Mouse (Mus musculus) induced T-regulatory cell, adult 2 months (primary cell): ENCODE data around the gene Kif14.
"Not testable (repeated sequence)": the region's sequence is repeated elsewhere in the genome, so short reads cannot be mapped to it uniquely, and the experiment has no call there.

Experiments used
- DNase-seq: peaks from one replicate; pipeline ENCODE4 v3.0.0-alpha.2; 2012; ENCODE audit warnings: low read depth

The Kif14 gene

GRCm38 (mm10) chr1:136556643-136557042 lies 90.5 kb downstream of the Kif14 start:
- not testable (repeated sequence) for DNase-seq

- DNase-seq: no peak
Observed at GRCm38 (mm10) chr1:136557436-136557835, 91.3 kb downstream of the Kif14 start.

DNA sequence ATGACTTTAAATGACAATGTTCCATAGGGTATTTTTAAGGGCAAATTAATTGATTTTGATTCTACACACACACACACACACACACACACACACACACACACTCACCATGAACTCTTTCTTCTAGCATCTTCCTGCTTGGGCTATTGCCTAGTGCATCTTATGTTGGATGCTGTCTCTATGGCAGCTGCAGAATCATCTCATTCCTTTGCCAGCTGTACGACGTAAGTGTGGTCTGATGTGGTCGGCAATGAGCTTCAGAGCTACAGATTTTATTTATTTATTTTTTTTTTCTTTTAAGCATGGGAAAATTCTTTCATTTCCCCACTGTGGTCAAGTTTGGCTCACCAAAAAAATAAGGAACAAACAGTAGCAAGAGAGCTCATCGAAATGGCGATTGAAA lies 92.6 kb downstream of the Kif14 start:
- no peak for DNase-seq

DNA sequence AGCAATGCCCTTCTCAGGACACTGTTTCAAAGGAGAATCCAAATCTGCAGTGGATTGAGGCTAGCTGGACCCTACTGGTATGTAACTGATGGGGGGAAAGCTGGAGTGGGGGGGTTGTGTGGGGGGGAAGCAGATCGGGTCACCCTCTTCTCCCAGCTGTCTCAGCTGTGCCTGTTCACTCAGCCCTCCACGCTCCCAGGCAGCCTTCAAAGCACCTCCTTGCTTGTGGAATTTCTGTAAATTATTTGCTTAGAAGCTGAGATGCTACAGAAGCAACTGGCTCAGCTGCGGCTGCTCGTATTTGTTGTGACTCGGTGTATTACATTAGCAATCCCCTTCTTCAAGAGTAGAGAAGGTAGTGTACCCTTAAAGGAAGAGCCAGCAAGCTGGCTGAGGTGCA lies 93.1 kb downstream of the Kif14 start:
- no peak for DNase-seq

- no peak for DNase-seq
Observed at GRCm38 (mm10) chr1:136559774-136560173, 93.6 kb downstream of the Kif14 start.

GRCm38 (mm10) chr1:136561823-136562222 lies 95.7 kb downstream of the Kif14 start:
- no peak for DNase-seq

- no peak for DNase-seq
Observed at GRCm38 (mm10) chr1:136563149-136563548, 97.0 kb downstream of the Kif14 start.

DNA sequence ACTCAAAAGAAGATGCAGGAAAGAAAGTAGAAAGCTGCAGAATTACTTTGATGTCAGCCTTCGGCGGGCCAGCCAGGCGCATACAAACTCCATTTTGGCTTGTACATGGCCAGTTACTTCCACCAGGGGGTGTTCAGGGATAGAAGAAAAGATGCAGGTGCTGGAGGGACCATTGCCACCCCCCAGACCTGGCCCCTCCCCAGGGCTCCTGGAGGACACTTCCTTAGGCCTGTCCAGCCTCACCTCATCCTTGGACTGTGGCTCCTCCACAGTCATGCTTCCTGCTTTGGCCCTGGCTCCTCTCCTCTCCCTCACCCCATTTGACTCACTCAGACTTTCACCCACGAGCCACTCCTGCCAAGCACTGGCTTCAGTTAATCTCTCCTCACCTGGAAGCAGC lies 98.8 kb downstream of the Kif14 start:
- peak; percentile 47 for DNase-seq

- DNase-seq: no peak
Observed at GRCm38 (mm10) chr1:136566386-136566785, 100.2 kb downstream of the Kif14 start.

GRCm38 (mm10) chr1:136567641-136568040 lies 101.5 kb downstream of the Kif14 start:
- DNase-seq: no peak

DNA sequence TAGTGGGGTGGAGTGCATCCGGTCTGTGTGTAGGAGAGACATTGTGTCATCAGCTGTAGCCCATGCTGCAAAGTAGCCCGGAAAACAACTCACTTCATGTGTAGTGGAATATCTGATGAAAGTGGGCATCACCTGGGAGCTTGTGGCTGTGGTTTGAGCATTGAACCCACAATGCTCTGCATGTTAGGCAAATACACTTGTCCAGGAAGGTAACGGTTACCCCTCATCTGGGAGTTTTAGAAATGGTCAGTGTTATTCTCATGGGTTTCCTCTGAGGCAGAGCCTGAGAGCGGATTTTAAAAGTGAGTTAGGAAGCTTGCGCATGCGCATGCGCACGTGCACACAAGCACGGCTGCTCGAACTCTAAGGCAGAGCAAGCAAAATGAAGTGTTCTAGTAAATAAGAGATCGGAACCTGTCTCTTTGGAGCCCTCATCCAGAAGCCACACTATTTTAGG lies 102.6 kb downstream of the Kif14 start:
- DNase-seq: peak; percentile 33

- DNase-seq: no peak
Observed at GRCm38 (mm10) chr1:136569206-136569605, 103.1 kb downstream of the Kif14 start.

DNA sequence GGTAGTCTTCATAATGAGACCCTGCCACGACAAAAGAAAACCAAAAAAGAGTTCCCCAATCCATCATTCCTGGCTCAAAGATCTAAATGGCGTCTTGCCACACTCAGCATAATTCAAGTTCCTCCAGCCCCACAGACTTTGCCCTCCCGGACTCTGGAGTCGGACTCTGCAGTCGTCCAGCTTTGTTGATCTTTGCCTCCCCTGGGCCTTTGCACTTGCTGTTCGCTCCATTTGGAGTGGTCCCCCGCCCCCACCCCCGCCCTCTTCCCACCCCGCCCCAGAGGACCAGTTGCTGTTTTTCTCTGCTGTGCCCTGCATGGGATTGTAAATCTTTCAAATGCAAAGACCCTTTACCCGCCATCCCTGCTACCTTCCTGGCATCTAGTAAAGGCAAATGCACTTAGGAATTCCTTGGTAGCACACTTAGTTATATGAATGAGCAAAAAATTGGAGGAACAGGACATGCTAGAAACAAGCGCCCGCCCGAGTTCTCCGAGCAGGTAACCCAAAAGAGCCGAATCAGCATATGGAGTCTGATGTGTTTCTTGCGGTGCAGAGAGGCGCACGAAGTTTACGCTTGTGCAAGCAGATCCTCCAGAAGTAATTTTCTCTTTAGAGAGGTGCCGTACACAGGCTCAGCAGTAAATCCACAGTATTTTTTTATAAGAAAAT lies 103.6 kb downstream of the Kif14 start:
- no peak for DNase-seq

DNA sequence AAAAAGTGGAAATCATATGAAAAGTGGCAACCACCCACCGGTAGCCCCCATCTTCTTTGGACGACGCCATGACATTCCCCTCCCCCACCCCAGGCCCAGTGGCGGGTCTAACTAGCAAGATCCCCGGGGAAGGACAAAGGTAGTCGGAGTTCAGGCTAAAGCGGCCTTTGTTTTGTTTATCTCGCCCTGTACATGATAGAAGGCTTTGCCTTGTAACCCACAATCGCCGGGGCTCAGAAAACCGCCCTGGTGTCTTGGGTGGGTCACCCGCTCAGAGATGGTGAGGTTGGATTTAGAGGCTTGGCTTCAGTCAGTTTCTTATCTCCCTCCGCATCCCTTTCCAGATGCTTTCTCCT lies 104.1 kb downstream of the Kif14 start:
- no peak for DNase-seq

DNA sequence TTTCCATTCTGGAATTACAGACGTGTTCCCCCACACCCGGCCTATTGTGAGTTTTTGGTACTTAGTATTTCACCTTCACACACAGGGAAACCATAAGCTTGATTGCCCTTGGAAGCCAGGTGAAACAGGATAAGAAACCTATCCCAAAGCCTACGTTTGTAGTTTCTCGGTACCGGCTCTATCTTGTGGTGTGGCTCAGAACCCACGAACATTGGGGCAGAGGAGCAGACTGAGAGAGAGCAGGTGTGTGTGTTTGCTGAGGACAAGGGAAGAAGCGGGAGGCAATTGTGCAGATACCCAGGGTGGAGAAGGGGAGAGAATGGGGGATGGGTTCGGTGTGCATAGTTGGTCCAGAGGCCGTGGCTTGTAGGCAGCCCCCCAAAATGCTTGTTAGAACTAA lies 104.8 kb downstream of the Kif14 start:
- DNase-seq: no peak

DNA sequence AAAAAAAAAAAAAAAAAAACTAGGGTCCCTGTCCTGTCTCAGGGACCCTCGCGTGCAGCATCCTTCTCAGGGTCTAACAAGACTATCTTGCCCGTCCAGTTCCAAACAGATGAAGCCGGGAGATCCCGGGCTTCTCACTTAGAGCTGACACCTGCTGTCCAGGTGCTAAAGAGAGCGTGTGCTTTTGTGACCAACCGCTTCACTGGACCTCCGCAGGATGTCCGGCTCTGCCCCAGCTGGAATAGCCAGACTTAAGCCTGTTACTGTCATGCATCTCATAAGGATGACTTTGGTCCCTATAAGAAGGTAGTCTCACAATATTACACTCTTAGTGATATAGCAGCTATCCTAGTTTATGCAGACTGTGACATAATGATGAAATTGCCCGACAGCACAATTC lies 105.4 kb downstream of the Kif14 start:
- no peak for DNase-seq

- peak; percentile 34 for DNase-seq
Observed at GRCm38 (mm10) chr1:136577890-136578663, 111.9 kb downstream of the Kif14 start.

GRCm38 (mm10) chr1:136579360-136579759 lies 113.2 kb downstream of the Kif14 start:
- DNase-seq: peak; percentile 78

DNA sequence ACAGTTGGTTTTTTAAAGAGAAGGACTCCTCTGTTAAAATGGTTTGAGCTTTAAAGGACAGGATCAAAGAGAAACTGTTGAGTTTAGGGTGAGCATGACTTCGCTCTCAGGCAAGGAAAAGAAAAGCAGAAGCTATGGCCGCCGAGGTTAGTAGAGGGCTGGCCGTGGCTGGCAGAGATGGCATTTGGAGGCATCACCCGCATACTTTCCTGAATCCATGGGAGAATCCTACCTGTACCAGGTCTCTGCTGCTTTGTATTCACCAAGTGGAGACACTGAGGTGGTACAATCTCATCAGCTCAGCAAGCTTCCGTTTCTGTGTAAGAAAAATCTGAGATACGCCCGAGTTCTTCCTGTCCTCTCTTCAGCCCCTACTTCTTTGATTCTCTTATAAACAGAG lies 114.1 kb downstream of the Kif14 start:
- peak; percentile 66 for DNase-seq
